Mouse (Mus musculus) lung, adult 2 months (tissue): Measurements from ENCODE around the gene Reep3. TPM values are rescaled to one million over a fixed set of nuclear protein-coding genes. Genes with fewer than 3 reads are reported as not detected.

Experiments used
- DNase-seq: peaks from one replicate; pipeline ENCODE4 v3.0.0; 2022
- H3K4me1 ChIP-seq: fragments of 200-500 bp; 2 replicates; pipeline ENCODE4 v1.6.1; 2011; ENCODE audit warnings: low read length; ENCODE audit not compliant: control insufficient read depth, insufficient read depth
- H3K4me3 ChIP-seq: fragments of 200-500 bp; replicated peaks from 2 replicates; pipeline ENCODE3; 2011; ENCODE audit warnings: low read depth, mild to moderate bottlenecking, control low read depth, low read length; ENCODE audit errors: extremely low read depth
- CTCF ChIP-seq: fragments of 200-500 bp; IDR thresholded peaks from 2 replicates; pipeline ENCODE4 v1.5.1; 2011; ENCODE audit warnings: mild to moderate bottlenecking, low read length, control low read depth; ENCODE audit not compliant: insufficient read depth
- POLR2A ChIP-seq: fragments of 200-500 bp; IDR thresholded peaks from 2 replicates; pipeline ENCODE4 v1.6.1; 2011; ENCODE audit warnings: low read depth, mild to moderate bottlenecking, control low read depth, low read length, borderline replicate concordance; ENCODE audit errors: extremely low read depth
- whole genome bisulfite sequencing: fragments of 180-500 bp; shearing (Covaris S2); methylation state at CpG from one replicate; pipeline ENCODE4 v1.1.7; 2018; 5-methylcytosine and 5-hydroxymethylcytosine counted together
- polyA plus RNA-seq: library from polyadenylated mRNA; depleted of rRNA; stranded (reverse); fragments of >200 nt; gene quantifications from 2 replicates; pipeline ENCODE4 v1.2.3, GENCODE M21; 2012

The Reep3 gene
- polyA plus RNA-seq, 1 experiment, result 26.5 TPM

DNA sequence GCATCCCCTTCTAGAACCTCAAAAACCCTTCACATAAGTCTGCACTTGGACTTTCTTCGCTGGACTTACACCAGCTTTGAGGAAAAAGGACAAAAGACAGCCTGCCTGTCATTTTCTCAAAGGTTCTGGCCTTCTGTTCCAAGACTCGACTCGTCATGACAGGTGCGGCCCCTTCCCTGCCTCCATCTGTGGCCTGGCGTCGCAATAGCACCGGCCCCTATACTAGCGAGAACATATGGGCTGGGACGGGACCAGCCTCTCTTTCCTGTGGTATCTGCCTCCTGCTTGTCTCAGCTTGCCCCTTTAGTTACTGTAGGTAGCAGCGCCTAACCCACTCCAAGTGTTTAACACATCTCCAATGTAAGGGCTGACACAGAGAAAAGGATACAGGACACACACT, 11.6 kb downstream of the Reep3 start:
- 89% methylated on average over 10 of the region's 10 CpGs for WGBS
- H3K4me1 ChIP-seq, result peaks cover 4% of the 10 kb centered on the region; the same call in 1 of the 2 replicates
- TF ChIP-seq CTCF, result no peak
- no peak for TF ChIP-seq POLR2A
- DNase-seq, result no peak
- no peak overlapping the region for H3K4me3 ChIP-seq

DNA sequence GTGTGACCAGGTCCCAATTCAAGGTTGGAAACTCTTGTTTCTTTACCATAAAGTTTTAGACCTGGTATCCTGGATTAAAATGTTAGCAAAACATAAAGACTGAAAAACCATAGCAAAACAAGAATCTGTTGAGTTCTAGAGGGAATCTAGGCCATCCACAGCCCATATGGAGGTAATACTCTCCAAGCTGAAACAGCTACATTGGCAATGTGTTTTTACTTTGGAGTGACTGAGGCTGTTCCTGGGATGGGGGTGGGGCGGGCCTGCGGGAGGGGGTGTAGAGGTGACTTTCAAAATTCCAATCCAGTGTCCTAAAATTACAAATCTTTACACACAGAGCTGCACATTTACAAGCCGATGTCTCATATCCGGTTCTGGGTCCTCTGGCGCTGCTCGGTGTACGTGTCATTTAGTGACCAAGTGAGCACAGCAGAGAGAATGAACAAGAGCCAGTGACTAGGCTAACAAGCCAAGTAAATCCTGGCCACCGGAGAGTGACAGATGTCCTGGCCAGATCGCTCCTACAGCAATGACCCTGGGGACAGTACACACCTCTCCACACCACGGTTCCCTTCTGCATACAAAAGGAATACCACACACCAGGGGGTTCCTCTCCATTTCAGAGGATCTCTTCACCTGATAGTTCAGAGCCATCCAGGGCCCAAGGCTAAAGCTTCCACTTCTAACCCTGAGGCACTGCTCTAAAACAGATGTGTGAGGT, 13.1 kb downstream of the Reep3 start:
- TF ChIP-seq POLR2A (no peak), CTCF (no peak)
- Histone ChIP-seq H3K4me3 (no peak overlapping the region), H3K4me1 (peaks cover 5% of the 10 kb centered on the region; the same call in 1 of the 2 replicates)
- 84% methylated on average over 10 of the region's 10 CpGs for WGBS
- no peak for DNase-seq

DNA sequence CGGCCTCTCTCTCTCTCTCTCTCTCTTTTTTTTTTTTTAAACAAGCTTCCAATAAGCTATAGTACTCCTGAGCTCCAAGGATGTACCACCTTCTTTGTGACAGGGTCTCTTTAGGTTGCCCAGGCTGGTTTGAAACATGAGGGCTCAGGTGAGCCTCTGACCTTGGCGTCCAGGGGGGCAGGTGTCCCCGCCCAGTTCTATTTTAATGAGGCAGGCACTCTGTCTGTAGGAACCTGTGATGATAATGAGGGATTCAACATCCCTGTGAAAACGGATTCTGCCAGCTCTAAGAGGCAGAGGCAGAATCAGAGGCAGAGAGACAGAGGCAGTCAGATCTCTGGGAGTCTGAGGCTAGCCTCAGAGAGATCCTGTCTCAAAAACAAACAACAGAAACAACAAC, 14.2 kb downstream of the Reep3 start:
- Histone ChIP-seq H3K4me3 (no peak overlapping the region), H3K4me1 (peaks cover 5% of the 10 kb centered on the region; the same call in 1 of the 2 replicates)
- no peak for TF ChIP-seq POLR2A
- no peak for TF ChIP-seq CTCF
- 91% methylated on average over 4 of the region's 4 CpGs for WGBS
- DNase-seq, result no peak

DNA sequence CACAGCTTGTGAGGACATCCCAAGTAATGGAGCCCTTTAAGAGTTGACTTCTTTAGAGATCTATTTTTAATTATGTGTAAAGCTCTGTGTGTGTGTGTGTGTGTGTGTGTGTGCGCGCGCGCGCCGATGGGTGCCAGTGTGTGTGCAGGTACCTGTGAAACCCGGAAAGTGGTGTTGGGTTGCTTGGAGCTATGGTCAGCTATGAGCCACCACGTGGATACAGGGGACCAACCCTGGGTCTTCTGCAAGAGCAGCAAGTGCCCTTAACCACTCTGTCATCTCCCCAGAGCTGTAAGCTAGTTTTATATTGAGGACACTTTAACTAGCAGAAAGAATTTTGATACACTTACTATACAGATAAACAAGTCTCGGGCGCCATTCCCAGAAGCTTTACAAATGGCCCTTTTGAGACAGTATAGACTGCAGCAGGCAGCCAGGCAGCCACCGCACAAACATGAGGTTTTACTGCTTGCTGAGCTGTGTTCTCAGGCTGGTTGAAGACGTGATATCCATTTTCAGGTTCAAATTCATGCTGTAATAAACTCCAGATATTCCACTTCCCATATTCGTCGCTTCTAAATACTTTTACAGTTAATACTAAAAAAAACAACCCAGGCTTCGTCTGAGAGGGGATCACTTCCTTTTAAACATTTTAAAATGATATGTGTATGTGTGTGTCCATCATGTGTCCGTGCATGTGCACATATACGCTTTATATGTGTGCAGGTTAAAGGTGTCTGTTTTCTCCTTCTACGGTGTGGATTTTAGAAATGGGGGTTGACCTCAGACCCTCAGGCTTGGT, 15.3 kb downstream of the Reep3 start:
- 75% methylated on average over 18 of the region's 18 CpGs for WGBS
- no peak for DNase-seq
- TF ChIP-seq CTCF (no peak), POLR2A (no peak)
- H3K4me1 ChIP-seq, result peaks cover 5% of the 10 kb centered on the region; the same call in 1 of the 2 replicates
- no peak overlapping the region for H3K4me3 ChIP-seq

DNA sequence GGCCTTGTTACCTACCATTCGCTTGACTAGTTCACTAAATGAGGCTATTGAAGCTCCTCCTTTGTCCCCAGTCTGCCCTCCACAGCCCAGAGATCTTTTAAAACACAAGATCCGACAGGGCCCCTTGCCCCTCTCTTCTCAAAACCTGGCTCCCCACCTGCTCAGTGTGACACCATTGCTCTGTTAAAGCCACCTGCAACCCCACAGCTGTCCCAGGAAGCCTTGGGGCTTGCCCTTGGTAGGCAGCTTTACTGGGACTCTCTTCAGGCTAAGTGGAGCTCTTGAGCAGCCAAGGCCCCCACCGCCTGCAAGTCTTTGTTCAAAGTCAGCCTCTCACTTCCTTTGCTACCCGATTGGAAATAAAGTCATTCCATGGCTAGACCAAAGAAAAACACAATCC, 17.7 kb downstream of the Reep3 start:
- 58% methylated on average over 4 of the region's 4 CpGs for WGBS
- no peak for TF ChIP-seq POLR2A
- TF ChIP-seq CTCF, result no peak
- Histone ChIP-seq H3K4me3 (no peak overlapping the region), H3K4me1 (peaks cover 5% of the 10 kb centered on the region; the same call in 1 of the 2 replicates)
- DNase-seq, result no peak

DNA sequence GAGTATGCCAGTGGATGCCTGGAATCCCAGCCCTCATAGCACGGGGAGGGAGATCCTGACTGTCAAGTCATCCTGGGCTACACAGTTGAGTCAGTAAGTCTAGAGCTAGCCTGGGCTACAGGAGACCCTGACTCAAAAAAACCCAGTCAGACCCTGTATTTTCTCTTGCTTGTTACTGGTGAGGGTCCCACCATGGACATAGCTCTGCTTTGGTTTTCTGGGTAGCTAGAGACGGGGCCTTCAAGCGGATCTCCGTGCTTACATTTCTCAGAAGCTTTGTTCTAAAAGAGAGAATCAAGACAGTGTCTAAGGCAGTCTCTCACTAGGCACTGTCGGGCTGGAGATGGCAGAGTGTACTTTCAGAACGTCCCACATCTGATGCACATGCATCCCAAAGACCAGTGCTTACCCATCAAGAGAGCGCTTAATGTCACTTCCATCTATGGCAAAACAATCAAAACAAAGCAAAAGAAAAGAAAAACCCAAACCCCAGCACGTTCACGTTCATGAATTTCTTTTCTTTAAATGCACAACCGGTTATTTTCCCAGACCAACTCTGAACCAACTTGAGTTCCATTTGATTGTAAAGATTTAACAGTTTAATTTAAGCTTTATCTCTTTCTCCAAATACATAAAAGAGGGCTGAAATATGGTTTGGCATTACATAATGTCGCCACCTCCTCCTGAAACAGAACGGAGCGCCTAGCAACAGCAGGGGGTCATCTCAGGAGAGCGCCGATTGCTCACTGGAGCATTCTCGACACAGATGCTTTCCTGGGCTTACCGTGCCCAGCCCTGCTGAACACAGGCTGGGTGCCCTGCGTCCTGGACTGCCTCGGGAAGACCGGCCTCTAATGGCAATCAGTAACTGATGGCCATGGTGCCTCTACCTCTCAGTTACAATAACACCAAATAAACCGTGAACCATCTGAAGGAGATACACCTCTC, 20.5 kb downstream of the Reep3 start:
- peaks cover 11% of the 10 kb centered on the region for H3K4me1 ChIP-seq
- WGBS, result 70% methylated on average over 21 of the region's 21 CpGs
- DNase-seq, result no peak

DNA sequence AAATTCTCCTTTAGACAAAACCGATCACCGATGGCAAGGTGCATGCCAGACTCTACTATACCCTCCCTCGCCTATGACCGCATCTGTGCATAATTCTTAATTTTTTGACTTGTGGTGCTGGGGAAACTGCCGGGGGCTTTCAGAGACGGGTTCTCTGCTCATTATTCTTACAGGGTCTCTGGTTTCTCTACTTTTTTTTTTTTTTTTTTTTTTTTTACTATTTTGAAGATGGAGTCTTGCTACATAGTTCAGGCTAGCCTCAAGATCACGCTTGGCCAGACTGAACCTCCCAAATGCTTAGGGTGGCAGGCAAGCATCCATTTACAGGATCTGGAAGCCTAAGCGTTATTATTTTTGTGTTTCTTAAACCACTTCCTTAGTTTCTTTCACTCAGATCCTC, 23.2 kb downstream of the Reep3 start:
- peaks cover 11% of the 10 kb centered on the region for H3K4me1 ChIP-seq
- no peak overlapping the region for H3K4me3 ChIP-seq
- 91% methylated on average over 8 of the region's 8 CpGs for WGBS
- TF ChIP-seq POLR2A (no peak), CTCF (no peak)
- no peak for DNase-seq

More for the DNA sequence above, 20.5 kb downstream of the Reep3 start:
- TF ChIP-seq CTCF (no peak), POLR2A (no peak)
- H3K4me3 ChIP-seq, result no peak overlapping the region

DNA sequence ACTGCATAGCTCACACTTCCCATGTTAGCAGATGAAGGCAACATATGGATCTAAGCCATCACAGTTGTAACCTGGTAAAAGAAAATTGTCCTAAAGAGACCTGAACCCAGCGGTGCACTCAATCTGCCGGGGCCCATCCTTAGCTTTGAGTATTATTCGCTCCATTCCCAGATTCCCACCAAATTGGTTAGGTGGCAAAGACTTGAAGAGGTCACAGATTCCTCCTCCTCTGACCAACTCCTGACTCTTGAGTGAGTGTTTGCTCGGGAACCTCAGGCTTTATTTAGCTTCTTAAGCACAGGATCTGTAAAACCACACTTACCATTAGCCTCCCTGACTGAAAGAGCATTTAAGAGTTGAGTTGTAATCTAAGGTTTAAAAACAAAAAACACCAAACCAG, 24.1 kb downstream of the Reep3 start:
- no peak for DNase-seq
- WGBS, result 77% methylated on average over 4 of the region's 4 CpGs
- TF ChIP-seq CTCF (no peak), POLR2A (no peak)
- Histone ChIP-seq H3K4me3 (no peak overlapping the region), H3K4me1 (peaks cover 11% of the 10 kb centered on the region)

DNA sequence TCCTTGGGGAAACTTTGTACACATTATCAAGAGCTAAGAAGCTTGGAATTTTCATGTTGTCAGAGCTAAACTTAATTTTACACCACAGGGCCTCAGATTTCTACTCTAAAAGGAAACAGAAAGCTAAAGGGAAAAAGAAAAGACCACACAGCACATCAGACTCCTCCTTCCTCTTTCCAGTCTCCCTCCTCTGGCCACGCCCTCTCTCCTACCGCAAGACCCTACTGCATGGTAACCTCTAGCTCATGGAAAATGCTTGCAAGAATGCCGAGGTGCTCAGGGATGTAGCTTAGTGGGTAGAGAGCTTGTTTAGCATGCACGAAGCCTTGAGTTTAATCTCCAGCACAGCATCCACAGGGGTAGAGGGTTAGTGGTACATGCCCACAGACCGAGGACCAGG, 24.9 kb downstream of the Reep3 start:
- H3K4me1 ChIP-seq, result peaks cover 11% of the 10 kb centered on the region
- TF ChIP-seq CTCF (no peak), POLR2A (no peak)
- 60% methylated on average over 5 of the region's 5 CpGs for WGBS
- no peak for DNase-seq
- H3K4me3 ChIP-seq, result no peak overlapping the region
